Mouse (Mus musculus) G1E (cell line): ENCODE measurements around the gene Tmem132d.

Source experiments
- CTCF ChIP-seq: IDR thresholded peaks from 2 replicates; pipeline ENCODE4 v1.5.1; 2012; ENCODE audit warnings: low read depth, low read length, inconsistent platforms, mixed read lengths
- POLR2AphosphoS5 ChIP-seq: IDR thresholded peaks from 2 replicates; pipeline ENCODE4 v1.6.1; 2012; ENCODE audit warnings: low read depth, low read length, inconsistent platforms; ENCODE audit not compliant: insufficient replicate concordance

DNA sequence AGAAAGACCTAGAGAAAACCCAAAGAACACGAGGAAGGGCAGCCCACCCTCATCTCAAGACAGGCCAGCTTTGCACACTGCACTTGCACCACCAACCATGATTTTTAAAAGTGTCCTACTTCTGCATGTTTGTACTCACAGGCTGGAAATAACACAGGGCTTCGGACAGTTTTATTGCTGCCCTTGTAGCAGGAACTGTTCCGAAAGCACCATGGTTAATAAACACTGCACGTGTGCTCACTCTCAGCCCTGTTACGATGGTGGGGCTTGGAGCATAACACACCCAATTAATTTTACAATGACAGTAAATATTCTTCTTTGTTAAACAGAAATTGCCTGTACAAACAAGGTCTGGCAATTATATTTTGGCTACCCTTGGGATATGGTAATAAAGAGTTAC is 357.4 kb downstream of the Tmem132d start:
- no peak for TF ChIP-seq CTCF
- TF ChIP-seq POLR2AphosphoS5, result no peak
